Mouse (Mus musculus) embryonic facial prominence, embryonic 15.5 days (tissue): ENCODE data around the gene Inpp5k. TPM values are rescaled to one million over a fixed set of nuclear protein-coding genes. Genes with fewer than 3 reads are reported as not detected.
A peak's percentile ranks its signal among the peaks of the same experiment; 100 is the strongest.

ENCODE experiments used
- ATAC-seq: fragments of 200-750 bp; cut with Nextera tagmentation; 2 replicates; pipeline ENCODE4 v1.8.0; 2017; ENCODE audit warnings: low read depth, moderate TSS enrichment; ENCODE audit not compliant: insufficient number of reproducible peaks, low FRiP score, low TSS enrichment
- H3K27ac ChIP-seq: fragments of 300-500 bp; sonication (generic); replicated peaks from 2 replicates; pipeline ENCODE4 v1.5.1; 2015; ENCODE audit warnings: mild to moderate bottlenecking, inconsistent platforms
- H3K27me3 ChIP-seq: fragments of 300-500 bp; sonication (generic); 2 replicates; pipeline ENCODE4 v1.6.1; 2015; ENCODE audit warnings: inconsistent platforms
- H3K36me3 ChIP-seq: fragments of 300-500 bp; sonication (generic); 2 replicates; pipeline ENCODE4 v1.6.1; 2015; ENCODE audit warnings: mild to moderate bottlenecking, inconsistent platforms
- H3K4me1 ChIP-seq: fragments of 300-500 bp; sonication (generic); 2 replicates; pipeline ENCODE4 v1.6.1; 2015; ENCODE audit warnings: inconsistent platforms
- H3K4me2 ChIP-seq: fragments of 300-500 bp; sonication (generic); replicated peaks from 2 replicates; pipeline ENCODE4 v1.6.1; 2015; ENCODE audit warnings: mild to moderate bottlenecking, inconsistent platforms
- H3K4me3 ChIP-seq: fragments of 300-500 bp; sonication (generic); replicated peaks from 2 replicates; pipeline ENCODE4 v1.5.1; 2015; ENCODE audit warnings: mild to moderate bottlenecking, inconsistent platforms
- H3K9ac ChIP-seq: fragments of 300-500 bp; sonication (generic); 2 replicates; pipeline ENCODE4 v1.6.1; 2015; ENCODE audit warnings: inconsistent platforms
- H3K9me3 ChIP-seq: fragments of 300-500 bp; sonication (generic); replicated peaks from 2 replicates; pipeline ENCODE4 v1.6.1; 2016; ENCODE audit warnings: inconsistent platforms
- WGBS: fragments of 180-500 bp; shearing (Covaris S2); methylation state at CpG from one replicate; pipeline ENCODE4 v1.1.7; 2015; 5-methylcytosine and 5-hydroxymethylcytosine counted together
- polyA plus RNA-seq: library from polyadenylated mRNA; unstranded; fragments of >200 nt; fragmentation: Nextera tagmentation; extraction: Ambion mirVana; gene quantifications from 2 replicates; pipeline ENCODE4 v1.2.1, GENCODE M21; 2015

Inpp5k gene
- polyA plus RNA-seq, 1 experiment from 2014 or later, result 31.9 TPM

DNA sequence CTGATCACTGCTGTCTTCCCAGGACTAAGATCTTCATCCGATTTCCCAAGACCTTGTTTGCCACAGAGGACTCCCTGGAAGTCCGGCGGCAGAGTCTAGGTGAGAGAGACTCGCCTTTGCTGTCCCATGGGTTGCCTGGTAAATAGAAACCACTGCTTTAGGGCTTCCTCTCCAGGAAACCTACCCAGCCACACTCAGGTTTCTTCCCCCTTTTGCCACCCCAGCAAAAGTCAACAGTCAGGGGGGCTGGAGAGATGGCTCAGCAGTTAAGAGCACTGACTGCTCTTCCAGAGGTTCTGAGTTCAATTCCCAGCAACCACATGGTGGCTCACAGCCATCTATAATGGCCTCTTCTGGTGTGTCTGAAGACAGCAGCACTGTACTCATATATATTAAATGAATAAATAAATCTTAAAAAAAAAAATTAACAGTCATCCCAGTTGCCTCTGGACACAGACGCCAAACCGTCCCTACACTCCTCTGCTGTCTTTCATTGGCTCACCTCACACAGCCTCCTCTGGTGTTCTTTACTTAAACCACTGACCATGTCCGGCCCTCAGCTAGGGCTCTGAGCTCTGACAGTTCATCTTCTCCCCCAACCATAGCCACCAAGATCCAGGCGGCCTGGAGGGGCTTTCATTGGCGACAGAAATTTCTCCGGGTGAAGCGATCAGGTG lies 38.5 kb downstream of the Inpp5k start:
- Histone ChIP-seq H3K27ac (no peak overlapping the region), H3K9ac (no peak overlapping the region), H3K4me2 (no peak overlapping the region), H3K27me3 (no peaks in the 10 kb centered on the region), H3K36me3 (peaks cover 90% of the 10 kb centered on the region), H3K9me3 (no peaks in the 10 kb centered on the region), H3K4me1 (no peaks in the 10 kb centered on the region), H3K4me3 (no peak overlapping the region)
- WGBS, result 83% methylated on average over 11 of the region's 11 CpGs
- no peak for ATAC-seq

DNA sequence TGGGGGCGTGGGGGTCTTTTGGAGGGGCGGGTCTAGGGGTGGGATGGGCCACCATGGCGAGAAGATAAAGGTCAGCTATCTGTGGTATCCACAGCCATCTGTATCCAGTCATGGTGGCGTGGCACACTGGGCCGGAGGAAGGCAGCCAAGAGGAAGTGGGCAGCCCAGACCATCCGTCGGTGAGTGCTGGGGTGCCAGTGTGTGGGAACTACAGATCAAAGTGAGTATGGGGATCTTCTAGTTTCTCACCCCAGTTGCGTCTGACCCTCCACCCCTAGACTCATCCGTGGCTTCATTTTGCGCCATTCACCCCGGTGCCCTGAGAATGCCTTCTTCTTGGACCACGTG lies 39.0 kb downstream of the Inpp5k start:
- H3K4me2 ChIP-seq, result no peak overlapping the region
- no peaks in the 10 kb centered on the region for H3K4me1 ChIP-seq
- H3K36me3 ChIP-seq, result peaks cover 88% of the 10 kb centered on the region
- H3K4me3 ChIP-seq, result no peak overlapping the region
- ATAC-seq, result no peak
- H3K9ac ChIP-seq, result no peak overlapping the region
- no peaks in the 10 kb centered on the region for H3K27me3 ChIP-seq
- no peak overlapping the region for H3K27ac ChIP-seq
- H3K9me3 ChIP-seq, result no peaks in the 10 kb centered on the region
- 87% methylated on average over 12 of the region's 12 CpGs for WGBS

DNA sequence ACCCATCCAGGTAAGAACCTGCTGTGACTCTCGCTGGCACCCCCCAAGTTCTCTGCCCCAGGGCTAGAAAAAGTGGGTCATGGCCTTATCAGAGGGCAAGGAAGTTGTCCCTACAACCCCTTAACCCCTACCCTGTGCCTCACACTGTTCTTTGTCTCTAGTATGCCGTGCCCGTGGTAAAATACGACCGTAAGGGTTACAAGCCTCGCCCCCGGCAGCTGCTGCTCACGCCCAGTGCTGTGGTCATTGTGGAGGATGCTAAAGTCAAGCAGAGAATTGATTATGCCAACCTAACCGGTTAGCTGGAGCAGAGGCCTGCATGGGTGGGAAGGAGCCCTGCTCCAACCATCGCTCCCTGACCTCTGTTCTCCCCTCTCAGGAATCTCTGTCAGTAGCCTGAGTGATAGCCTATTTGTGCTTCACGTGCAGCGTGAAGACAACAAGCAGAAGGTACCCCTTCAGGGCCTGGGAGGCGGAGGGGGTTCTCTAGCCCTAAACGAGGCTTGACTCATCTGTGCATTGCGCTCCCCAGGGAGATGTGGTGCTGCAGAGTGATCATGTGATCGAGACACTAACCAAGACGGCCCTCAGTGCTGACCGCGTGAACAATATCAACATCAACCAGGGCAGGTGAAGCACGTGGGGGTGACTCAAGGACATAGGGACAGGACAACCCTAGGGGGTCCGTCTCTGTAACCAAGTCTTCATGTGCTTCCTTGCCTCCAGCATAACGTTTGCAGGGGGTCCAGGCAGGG lies 40.8 kb downstream of the Inpp5k start:
- H3K4me3 ChIP-seq, result no peak overlapping the region
- H3K9ac ChIP-seq, result no peak overlapping the region
- H3K27ac ChIP-seq, result no peak overlapping the region
- no peak for ATAC-seq
- H3K4me2 ChIP-seq, result no peak overlapping the region
- H3K9me3 ChIP-seq, result no peaks in the 10 kb centered on the region
- no peaks in the 10 kb centered on the region for H3K4me1 ChIP-seq
- no peaks in the 10 kb centered on the region for H3K27me3 ChIP-seq
- WGBS, result 87% methylated on average over 22 of the region's 22 CpGs
- peaks cover 72% of the 10 kb centered on the region for H3K36me3 ChIP-seq

DNA sequence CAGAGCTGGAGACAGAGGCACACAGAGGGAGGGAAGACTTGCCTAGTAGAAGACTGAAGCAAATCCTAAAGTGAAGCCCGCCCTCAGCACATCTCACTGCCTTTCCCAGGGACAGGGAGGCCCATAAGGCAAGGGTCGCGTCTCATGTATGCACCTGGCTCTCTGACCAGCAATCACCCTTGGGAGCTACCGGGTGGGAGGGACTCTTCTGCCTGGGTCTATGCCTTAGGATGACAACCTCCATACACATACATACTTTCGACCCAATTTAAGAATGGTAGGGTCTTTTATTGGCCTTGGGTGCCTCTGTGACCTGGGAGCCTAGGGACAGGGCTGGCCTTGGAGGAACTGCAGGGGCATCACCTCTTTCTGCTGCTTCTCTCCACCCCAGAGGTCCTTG lies 42.6 kb downstream of the Inpp5k start:
- Histone ChIP-seq H3K27ac (no peak overlapping the region), H3K36me3 (peaks cover 57% of the 10 kb centered on the region), H3K27me3 (no peaks in the 10 kb centered on the region), H3K4me2 (no peak overlapping the region), H3K9me3 (no peaks in the 10 kb centered on the region), H3K4me3 (no peak overlapping the region), H3K4me1 (0 out of 2 replicates have a peak, but pooled peaks cover under 1% of the 10 kb centered on the region), H3K9ac (no peak overlapping the region)
- WGBS, result 93% methylated on average over 5 of the region's 5 CpGs
- no peak for ATAC-seq

DNA sequence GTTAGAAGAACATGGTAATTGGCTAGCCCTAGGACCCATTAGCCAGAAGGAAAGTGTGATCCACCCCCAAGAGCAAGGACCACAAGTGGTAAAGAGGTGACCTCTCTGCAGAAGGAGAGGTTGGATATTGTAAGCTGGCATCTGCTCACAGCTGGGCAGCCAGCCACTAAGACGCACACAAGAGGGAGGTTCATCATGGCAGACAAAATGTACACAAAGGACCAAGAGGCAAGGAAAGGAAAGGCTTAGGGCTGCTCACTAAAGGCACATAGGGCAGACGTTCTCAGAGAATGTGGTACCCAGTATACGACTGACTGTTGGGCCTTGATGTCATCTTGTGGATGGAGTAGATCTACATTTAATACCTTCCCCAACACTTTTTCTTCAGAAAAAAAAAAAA lies 44.1 kb downstream of the Inpp5k start:
- WGBS, result 88% methylated on average over 3 of the region's 3 CpGs
- no peak overlapping the region for H3K27ac ChIP-seq
- H3K9me3 ChIP-seq, result no peaks in the 10 kb centered on the region
- H3K27me3 ChIP-seq, result no peaks in the 10 kb centered on the region
- ATAC-seq, result no peak
- no peak overlapping the region for H3K4me3 ChIP-seq
- peaks cover 42% of the 10 kb centered on the region for H3K36me3 ChIP-seq
- H3K4me1 ChIP-seq, result peaks cover 3% of the 10 kb centered on the region; the same call in 1 of the 2 replicates
- H3K9ac ChIP-seq, result no peak overlapping the region
- no peak overlapping the region for H3K4me2 ChIP-seq

DNA sequence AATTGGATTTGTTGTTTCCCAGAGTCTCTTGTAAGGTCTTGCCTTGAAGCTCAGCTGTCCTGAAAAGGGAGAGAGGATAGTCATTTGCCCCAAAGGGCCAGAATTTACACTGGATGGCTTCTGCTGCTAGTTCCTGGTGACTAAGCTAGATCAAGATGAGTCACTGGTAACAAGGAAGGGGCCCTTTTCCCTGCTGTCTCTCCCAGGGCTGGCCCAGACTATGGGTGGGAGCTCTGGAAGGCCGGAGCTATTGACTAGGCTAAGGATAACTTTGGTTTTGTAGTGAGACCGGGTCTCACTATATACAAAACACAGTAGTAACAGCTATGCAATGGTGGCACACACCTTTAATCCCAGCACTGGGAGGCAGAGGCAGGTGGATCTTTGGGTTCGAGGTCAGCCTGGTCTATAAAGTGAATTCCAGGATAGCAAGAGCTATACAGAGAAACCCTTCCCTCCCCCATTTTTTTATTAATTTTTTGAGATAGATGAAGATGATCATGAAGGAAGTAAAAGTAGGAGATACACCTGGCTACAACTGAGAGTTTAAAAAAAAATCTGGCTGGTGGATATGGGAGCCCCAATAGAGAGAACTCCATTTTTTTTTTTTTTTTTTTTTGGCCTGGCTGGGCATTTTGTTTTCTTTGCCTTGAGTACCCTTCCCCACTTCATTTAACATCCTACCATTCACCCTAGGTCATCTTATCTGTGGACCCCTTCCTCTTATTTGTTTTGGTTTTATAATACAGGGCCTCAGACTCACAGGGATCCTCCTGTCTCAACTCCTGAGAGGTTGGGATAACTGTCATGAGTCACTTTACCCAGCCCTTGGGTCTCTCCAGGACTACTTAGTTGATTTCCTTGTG lies 47.3 kb downstream of the Inpp5k start:
- Histone ChIP-seq H3K27ac (peak overlapping the region; percentile 34; the same call in 1 of the 2 replicates), H3K4me3 (peak overlapping the region; percentile 91), H3K27me3 (no peaks in the 10 kb centered on the region), H3K36me3 (peaks cover 12% of the 10 kb centered on the region), H3K4me2 (peak overlapping the region; percentile 67), H3K4me1 (peaks cover 14% of the 10 kb centered on the region), H3K9me3 (no peaks in the 10 kb centered on the region), H3K9ac (no peak overlapping the region)
- WGBS, result 88% methylated on average over 3 of the region's 3 CpGs
- ATAC-seq, result no peak

DNA sequence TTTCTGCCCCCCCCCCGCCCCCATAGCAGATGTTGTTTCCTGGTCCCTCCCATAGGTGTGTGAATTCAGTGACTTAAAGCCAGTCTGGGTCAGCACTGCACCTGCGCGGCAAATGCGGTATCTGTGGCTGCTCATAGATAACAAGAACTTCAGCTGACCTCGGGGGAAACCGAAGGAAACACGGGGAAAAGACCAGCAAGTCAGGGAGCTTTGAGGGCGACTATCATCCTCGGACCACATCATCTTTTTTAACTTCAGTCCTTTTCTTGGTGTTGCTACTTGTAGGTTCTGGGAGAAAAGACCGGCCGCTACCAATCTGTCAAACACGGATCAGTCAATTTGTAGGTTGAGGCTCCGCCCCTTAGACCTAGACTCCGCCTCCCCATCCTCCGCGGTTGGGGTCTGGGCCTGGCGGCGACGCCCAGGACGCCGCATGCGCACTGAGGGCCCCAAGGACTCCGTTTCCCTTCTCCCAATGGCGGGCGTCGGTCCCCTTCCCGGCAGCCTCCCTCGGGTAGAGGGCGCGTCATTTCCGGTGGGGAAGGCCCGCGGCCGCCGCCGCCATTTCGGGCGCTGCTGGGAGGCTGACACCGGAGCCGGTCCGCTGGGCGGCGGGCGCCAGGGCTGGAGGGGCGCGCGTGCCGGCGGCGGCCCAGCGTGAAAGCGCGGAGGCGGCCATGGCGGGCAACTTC lies 48.1 kb downstream of the Inpp5k start, which contains the start of gene Crk:
Gene Crk, plus strand, starts transcription at position 513 of the 692 bp plus-strand sequence.
- Histone ChIP-seq H3K4me3 (peak within 1 kb of the TSS; percentile 91), H3K27me3 (no peaks in the 10 kb centered on the region), H3K9me3 (no peaks in the 10 kb centered on the region), H3K4me2 (peak within 1 kb of the TSS; percentile 67), H3K27ac (peak within 1 kb of the TSS; percentile 90), H3K36me3 (peaks cover 9% of the 10 kb centered on the region), H3K9ac (peak within 1 kb of the TSS; percentile 72), H3K4me1 (peaks cover 14% of the 10 kb centered on the region)
- ATAC-seq, result peak; percentile 99
- WGBS, result 0% methylated on average over 55 of the region's 55 CpGs

DNA sequence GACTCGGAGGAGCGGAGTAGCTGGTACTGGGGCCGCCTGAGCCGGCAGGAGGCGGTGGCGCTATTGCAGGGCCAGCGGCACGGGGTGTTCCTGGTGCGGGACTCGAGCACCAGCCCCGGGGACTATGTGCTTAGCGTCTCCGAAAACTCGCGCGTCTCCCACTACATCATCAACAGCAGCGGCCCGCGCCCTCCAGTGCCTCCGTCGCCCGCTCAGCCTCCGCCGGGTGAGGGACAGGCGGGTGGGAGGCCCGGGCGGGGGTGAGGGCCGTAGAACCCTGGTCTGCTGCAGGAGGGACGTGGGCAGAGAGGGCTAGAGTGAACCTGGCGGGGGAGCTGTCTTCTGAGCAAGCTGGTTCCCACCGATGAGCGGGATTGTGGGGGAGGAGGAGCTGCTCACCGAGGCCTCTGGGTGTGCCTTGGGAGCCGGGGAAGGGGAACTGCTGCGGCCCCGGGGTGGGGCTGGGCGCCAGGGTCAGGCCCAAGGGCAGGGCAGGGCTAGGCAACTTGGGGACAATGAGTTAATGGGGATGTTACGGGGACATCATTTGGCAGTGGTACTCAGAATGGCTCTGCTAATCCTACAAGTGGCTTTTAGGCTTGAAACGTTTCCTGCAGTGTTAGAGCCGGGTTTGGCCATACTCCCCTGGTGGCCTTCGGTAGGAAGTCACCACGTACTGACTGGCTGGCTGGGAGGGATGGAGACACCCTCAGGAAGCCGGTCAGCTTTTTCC lies 48.8 kb downstream of the Inpp5k start:
- peak overlapping the region; percentile 67 for H3K4me2 ChIP-seq
- H3K27ac ChIP-seq, result peak overlapping the region; percentile 90
- H3K9me3 ChIP-seq, result no peaks in the 10 kb centered on the region
- peak; percentile 66 for ATAC-seq
- peak overlapping the region; percentile 72 for H3K9ac ChIP-seq
- H3K4me3 ChIP-seq, result peak overlapping the region; percentile 91
- under 1% methylated on average over 43 of the region's 43 CpGs for WGBS
- peaks cover 14% of the 10 kb centered on the region for H3K4me1 ChIP-seq
- peaks cover 13% of the 10 kb centered on the region for H3K36me3 ChIP-seq
- H3K27me3 ChIP-seq, result no peaks in the 10 kb centered on the region

DNA sequence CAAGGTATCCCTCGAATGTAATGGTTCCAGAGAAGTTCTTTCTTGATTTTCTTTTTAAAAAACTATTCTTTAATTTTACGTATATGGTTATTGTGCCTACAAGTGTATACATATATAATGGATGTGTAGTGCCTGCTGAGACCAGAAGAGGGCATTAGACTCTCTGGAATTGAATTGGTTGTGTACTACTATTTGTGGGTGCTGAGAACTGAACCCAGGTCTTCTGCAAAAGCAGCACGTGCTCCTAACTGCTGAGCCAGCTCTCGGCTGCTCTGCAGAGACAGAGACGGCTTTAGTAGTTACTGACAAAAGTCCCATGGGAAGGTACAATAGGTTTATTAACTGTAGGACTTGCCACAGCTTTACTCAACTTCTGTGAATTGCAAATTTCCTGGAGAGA lies 53.7 kb downstream of the Inpp5k start:
- H3K27me3 ChIP-seq, result no peaks in the 10 kb centered on the region
- no peak overlapping the region for H3K27ac ChIP-seq
- no peak overlapping the region for H3K4me2 ChIP-seq
- H3K36me3 ChIP-seq, result peaks cover 16% of the 10 kb centered on the region
- H3K4me1 ChIP-seq, result peaks cover 13% of the 10 kb centered on the region
- no peak overlapping the region for H3K9ac ChIP-seq
- WGBS, result 93% methylated on average over 5 of the region's 5 CpGs
- ATAC-seq, result no peak
- H3K4me3 ChIP-seq, result no peak overlapping the region
- H3K9me3 ChIP-seq, result no peaks in the 10 kb centered on the region

DNA sequence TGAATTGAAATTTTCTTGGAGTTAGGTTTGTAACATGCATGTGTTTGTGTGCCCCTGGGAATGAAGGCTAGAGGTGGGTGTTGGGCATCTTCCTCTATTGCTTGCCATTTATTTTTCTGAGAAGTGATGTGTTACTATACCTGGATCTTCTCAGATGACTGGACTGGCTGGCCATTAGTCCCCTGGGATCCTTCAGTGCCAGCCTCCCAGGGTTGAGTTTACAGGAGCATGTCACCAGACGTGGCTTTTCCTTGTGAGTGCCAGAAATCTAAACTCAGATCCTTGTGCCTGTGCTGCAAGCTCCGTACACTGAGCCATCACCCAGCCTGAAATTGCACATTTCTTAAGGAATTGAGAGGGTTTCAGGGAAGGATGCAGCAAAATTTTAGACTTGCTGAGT lies 54.2 kb downstream of the Inpp5k start:
- H3K9me3 ChIP-seq, result no peaks in the 10 kb centered on the region

More for the DNA sequence above, 54.2 kb downstream of the Inpp5k start:
- no peak overlapping the region for H3K27ac ChIP-seq
- no peaks in the 10 kb centered on the region for H3K27me3 ChIP-seq
- H3K9ac ChIP-seq, result no peak overlapping the region
- peaks cover 13% of the 10 kb centered on the region for H3K4me1 ChIP-seq
- no peak overlapping the region for H3K4me2 ChIP-seq
- H3K4me3 ChIP-seq, result no peak overlapping the region
- H3K36me3 ChIP-seq, result peaks cover 16% of the 10 kb centered on the region
- no peak for ATAC-seq
- WGBS, result 73% methylated on average over 2 of the region's 2 CpGs
